Mouse (Mus musculus) forebrain, embryonic 16.5 days (tissue): Measurements from ENCODE around the gene Rps6kl1. TPM values are rescaled to one million over a fixed set of nuclear protein-coding genes. Genes with fewer than 3 reads are reported as not detected.
A peak's percentile ranks its signal among the peaks of the same experiment; 100 is the strongest.

ENCODE experiments used
- ATAC-seq: fragments of 200-750 bp; cut with Nextera tagmentation; 2 replicates; pipeline ENCODE4 v1.8.0; 2017; ENCODE audit warnings: mild to moderate bottlenecking, moderate library complexity
- H3K27ac ChIP-seq: fragments of 300-500 bp; sonication (generic); 2 replicates; pipeline ENCODE4 v1.5.1; 2014; ENCODE audit warnings: low read length, control low read depth
- H3K27me3 ChIP-seq: fragments of 300-500 bp; sonication (generic); replicated peaks from 2 replicates; pipeline ENCODE4 v1.6.1; 2014; ENCODE audit warnings: low read length; ENCODE audit not compliant: control insufficient read depth, insufficient read depth
- H3K36me3 ChIP-seq: fragments of 300-500 bp; sonication (generic); 2 replicates; pipeline ENCODE4 v1.6.1; 2014; ENCODE audit not compliant: control insufficient read depth, insufficient read depth
- H3K4me1 ChIP-seq: fragments of 300-500 bp; sonication (generic); replicated peaks from 2 replicates; pipeline ENCODE4 v1.6.1; 2014; ENCODE audit warnings: low read length; ENCODE audit not compliant: control insufficient read depth, insufficient read depth
- H3K4me2 ChIP-seq: fragments of 300-500 bp; sonication (generic); 2 replicates; pipeline ENCODE4 v1.6.1; 2014; ENCODE audit warnings: mild to moderate bottlenecking, low read length, control low read depth
- H3K4me3 ChIP-seq: fragments of 300-500 bp; sonication (generic); replicated peaks from 2 replicates; pipeline ENCODE4 v1.5.1; 2014; ENCODE audit warnings: mild to moderate bottlenecking, low read length, control low read depth
- H3K9ac ChIP-seq: fragments of 300-500 bp; sonication (generic); replicated peaks from 2 replicates; pipeline ENCODE4 v1.6.1; 2014; ENCODE audit warnings: low read depth, low read length, control low read depth
- H3K9me3 ChIP-seq: fragments of 300-500 bp; sonication (generic); 2 replicates; pipeline ENCODE4 v1.6.1; 2016; ENCODE audit warnings: low read length; ENCODE audit not compliant: control insufficient read depth
- WGBS: fragments of 180-500 bp; shearing (Covaris S2); extraction: QIAGEN DNeasy Blood & Tissue Kit; methylation state at CpG from one replicate; pipeline ENCODE4 v1.1.7; 2014; 5-methylcytosine and 5-hydroxymethylcytosine counted together
- polyA plus RNA-seq: library from polyadenylated mRNA; unstranded; fragments of >200 nt; fragmentation: Nextera tagmentation; extraction: Ambion mirVana; gene quantifications from 2 replicates; pipeline ENCODE4 v1.2.1, GENCODE M21; 2015

The Rps6kl1 gene
- polyA plus RNA-seq, 1 experiment from 2014 or later: 30.8 TPM

DNA sequence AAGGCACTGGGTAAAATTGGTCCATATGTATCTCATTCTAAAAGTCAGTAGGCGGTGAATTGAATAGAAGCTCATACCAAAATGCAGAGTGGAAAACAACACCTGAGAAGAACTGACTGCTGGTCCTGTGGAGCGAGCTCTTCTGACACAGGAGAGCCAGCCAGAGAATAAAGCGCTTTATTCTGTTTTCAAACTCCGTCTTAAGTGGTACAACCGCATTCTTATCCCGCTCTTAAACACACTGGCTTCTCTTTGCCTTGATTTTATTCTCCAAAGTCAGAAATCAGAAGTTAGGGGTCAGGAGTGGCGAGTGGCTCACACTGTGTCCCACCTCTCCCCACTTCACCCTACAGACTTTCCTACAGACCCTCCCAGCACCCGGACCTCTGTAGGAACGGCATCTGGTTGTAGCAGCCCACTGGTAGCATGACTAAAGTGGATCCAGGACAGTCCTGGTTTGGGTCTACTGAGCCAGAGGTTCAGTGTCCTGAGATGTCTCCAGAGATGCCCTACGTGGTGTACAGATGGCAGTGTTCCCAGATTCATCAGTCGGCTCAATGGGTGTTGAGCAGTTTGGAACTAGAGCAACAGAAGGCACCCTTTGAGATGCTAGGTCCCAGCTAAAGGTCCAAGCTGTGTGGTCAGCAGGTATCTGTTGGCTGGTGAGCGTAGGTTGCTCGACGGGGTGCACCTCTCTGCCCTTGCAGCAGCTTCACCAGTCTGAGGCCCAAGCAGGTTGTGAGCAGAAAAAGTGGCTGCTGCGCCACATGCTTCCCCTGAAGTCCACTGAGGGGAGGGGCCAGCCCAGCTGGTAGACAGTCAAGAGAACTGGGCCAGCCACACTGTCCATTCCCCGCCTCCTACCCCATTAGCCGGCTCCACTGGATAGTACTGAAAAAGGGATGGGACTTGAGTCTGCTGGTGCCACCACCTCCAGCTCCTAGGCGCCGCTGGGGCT, 15.3 kb downstream of the Rps6kl1 start:
- no peak overlapping the region for H3K4me2 ChIP-seq
- WGBS: 86% methylated on average over 19 of the region's 19 CpGs
- H3K4me3 ChIP-seq: no peak overlapping the region
- H3K27me3 ChIP-seq: no peaks in the 10 kb centered on the region
- H3K27ac ChIP-seq: no peak overlapping the region
- peak; percentile 24; the same call in 1 of the 2 replicates for ATAC-seq
- no peak overlapping the region for H3K9ac ChIP-seq
- no peaks in the 10 kb centered on the region for H3K4me1 ChIP-seq
- H3K9me3 ChIP-seq: no peaks in the 10 kb centered on the region
- H3K36me3 ChIP-seq: peaks cover 28% of the 10 kb centered on the region

GRCm38 (mm10) chr12:85134043-85134794, 16.8 kb downstream of the Rps6kl1 start:
- no peaks in the 10 kb centered on the region for H3K9me3 ChIP-seq
- no peak overlapping the region for H3K27ac ChIP-seq
- no peak overlapping the region for H3K9ac ChIP-seq
- H3K4me1 ChIP-seq: no peaks in the 10 kb centered on the region
- no peaks in the 10 kb centered on the region for H3K27me3 ChIP-seq
- WGBS: 92% methylated on average over 8 of the region's 8 CpGs
- no peak for ATAC-seq
- H3K4me3 ChIP-seq: no peak overlapping the region
- H3K36me3 ChIP-seq: peaks cover 37% of the 10 kb centered on the region
- no peak overlapping the region for H3K4me2 ChIP-seq

DNA sequence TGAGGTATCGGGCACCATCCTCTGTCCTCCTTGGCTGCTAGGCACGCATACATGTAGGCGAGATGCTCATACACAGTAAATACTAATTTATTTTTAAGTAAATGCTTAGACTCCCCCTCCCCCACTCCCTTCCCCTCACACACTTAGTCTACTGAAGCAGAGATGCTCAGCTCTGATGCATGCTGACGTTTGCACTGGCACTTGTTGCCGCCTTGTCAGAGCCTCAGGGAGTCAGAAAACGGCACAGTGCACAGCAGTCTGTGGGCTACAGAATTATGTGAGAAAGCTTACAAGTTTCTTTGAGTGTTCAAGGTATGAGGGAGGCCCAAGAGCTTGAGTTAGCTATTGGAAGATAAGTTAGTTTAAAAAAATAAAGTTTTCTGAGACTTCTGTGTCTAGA, 19.7 kb downstream of the Rps6kl1 start:
- no peak overlapping the region for H3K4me2 ChIP-seq
- no peak for ATAC-seq
- H3K4me3 ChIP-seq: no peak overlapping the region
- no peaks in the 10 kb centered on the region for H3K4me1 ChIP-seq
- no peak overlapping the region for H3K27ac ChIP-seq
- no peak overlapping the region for H3K9ac ChIP-seq
- H3K27me3 ChIP-seq: no peaks in the 10 kb centered on the region
- no peaks in the 10 kb centered on the region for H3K9me3 ChIP-seq
- H3K36me3 ChIP-seq: peaks cover 47% of the 10 kb centered on the region
- WGBS: 90% methylated on average over 6 of the region's 6 CpGs

GRCm38 (mm10) chr12:85129426-85129978, 21.6 kb downstream of the Rps6kl1 start:
- Histone ChIP-seq H3K4me2 (no peak overlapping the region), H3K36me3 (peaks cover 51% of the 10 kb centered on the region), H3K4me1 (no peaks in the 10 kb centered on the region), H3K27me3 (no peaks in the 10 kb centered on the region), H3K27ac (no peak overlapping the region), H3K9me3 (no peaks in the 10 kb centered on the region), H3K4me3 (no peak overlapping the region), H3K9ac (no peak overlapping the region)
- 95% methylated on average over 9 of the region's 9 CpGs for WGBS
- no peak for ATAC-seq

GRCm38 (mm10) chr12:85126986-85127603, 24.0 kb downstream of the Rps6kl1 start:
- H3K36me3 ChIP-seq: peaks cover 53% of the 10 kb centered on the region
- no peak overlapping the region for H3K4me3 ChIP-seq
- H3K9ac ChIP-seq: no peak overlapping the region
- H3K27me3 ChIP-seq: no peaks in the 10 kb centered on the region
- WGBS: 82% methylated on average over 8 of the region's 8 CpGs
- ATAC-seq: no peak
- H3K27ac ChIP-seq: no peak overlapping the region
- no peaks in the 10 kb centered on the region for H3K9me3 ChIP-seq
- no peak overlapping the region for H3K4me2 ChIP-seq
- no peaks in the 10 kb centered on the region for H3K4me1 ChIP-seq

DNA sequence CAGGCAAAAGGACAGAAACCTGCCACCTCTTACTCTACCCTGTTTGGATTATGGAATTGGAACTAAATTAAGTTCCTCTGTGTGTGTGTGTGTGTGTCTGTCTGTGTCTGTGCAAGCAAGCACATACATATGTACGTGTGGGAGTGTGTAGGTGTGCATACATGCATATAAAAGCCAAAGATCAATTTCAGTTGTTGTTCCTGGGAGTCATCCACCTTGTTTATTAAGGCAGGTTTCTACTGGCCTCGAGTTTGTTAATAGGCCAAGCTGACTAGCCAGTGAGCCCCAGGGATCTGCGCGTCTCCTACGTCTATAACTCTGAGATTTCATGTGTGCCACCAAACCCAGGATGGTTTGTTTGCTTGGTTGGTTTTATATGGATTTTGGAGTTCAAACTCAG, 26.3 kb downstream of the Rps6kl1 start:
- 94% methylated on average over 5 of the region's 5 CpGs for WGBS
- Histone ChIP-seq H3K27me3 (no peaks in the 10 kb centered on the region), H3K9me3 (no peaks in the 10 kb centered on the region), H3K36me3 (peaks cover 44% of the 10 kb centered on the region), H3K9ac (no peak overlapping the region), H3K4me1 (no peaks in the 10 kb centered on the region), H3K4me2 (no peak overlapping the region), H3K27ac (no peak overlapping the region), H3K4me3 (no peak overlapping the region)
- no peak for ATAC-seq

- no peak overlapping the region for H3K4me2 ChIP-seq
- WGBS: 96% methylated on average over 11 of the region's 11 CpGs
- no peak for ATAC-seq
- H3K4me3 ChIP-seq: no peak overlapping the region
- H3K4me1 ChIP-seq: no peaks in the 10 kb centered on the region
- H3K9ac ChIP-seq: no peak overlapping the region
- no peak overlapping the region for H3K27ac ChIP-seq
- no peaks in the 10 kb centered on the region for H3K27me3 ChIP-seq
- H3K9me3 ChIP-seq: no peaks in the 10 kb centered on the region
- H3K36me3 ChIP-seq: peaks cover 43% of the 10 kb centered on the region
These were observed 27.4 kb downstream of the Rps6kl1 start for GRCm38 (mm10) chr12:85123645-85124044.

GRCm38 (mm10) chr12:85123108-85123530, 27.9 kb downstream of the Rps6kl1 start:
- 96% methylated on average over 9 of the region's 9 CpGs for WGBS
- H3K9me3 ChIP-seq: no peaks in the 10 kb centered on the region
- no peaks in the 10 kb centered on the region for H3K27me3 ChIP-seq
- peaks cover 38% of the 10 kb centered on the region for H3K36me3 ChIP-seq
- H3K4me1 ChIP-seq: no peaks in the 10 kb centered on the region
- no peak for ATAC-seq
- no peak overlapping the region for H3K9ac ChIP-seq
- H3K27ac ChIP-seq: no peak overlapping the region
- H3K4me3 ChIP-seq: no peak overlapping the region
- H3K4me2 ChIP-seq: no peak overlapping the region
